Mouse (Mus musculus): ENCODE data around the gene Gm16485.

Gene Gm16485

DNA sequence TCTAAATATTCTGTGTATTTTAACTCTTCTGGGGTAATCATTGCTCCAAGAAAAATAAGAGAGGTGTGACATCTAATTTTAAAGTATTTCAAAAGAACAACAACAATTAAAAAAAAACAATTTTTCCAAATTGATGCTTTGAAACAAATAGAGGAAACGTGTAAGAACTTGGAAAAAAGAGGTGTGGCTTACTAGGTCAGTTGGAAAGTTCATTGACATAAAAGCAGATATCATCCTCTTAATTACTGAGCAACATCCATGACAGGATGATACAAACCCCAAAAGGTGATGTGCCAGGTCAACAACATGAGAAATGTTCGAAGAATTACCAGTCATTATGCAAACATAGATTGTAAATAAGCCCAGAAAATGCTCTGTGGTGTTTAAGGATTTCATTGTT lies at the start of gene Gm16485:
Gm16485 (plus strand) TSS at position 301 of the 400 bp plus-strand sequence.
- TF ChIP-seq GATA4 (IDR thresholded peaks at IDR 0.05; ENCODE audit: insufficient replicate concordance, low read length): no peak

DNA sequence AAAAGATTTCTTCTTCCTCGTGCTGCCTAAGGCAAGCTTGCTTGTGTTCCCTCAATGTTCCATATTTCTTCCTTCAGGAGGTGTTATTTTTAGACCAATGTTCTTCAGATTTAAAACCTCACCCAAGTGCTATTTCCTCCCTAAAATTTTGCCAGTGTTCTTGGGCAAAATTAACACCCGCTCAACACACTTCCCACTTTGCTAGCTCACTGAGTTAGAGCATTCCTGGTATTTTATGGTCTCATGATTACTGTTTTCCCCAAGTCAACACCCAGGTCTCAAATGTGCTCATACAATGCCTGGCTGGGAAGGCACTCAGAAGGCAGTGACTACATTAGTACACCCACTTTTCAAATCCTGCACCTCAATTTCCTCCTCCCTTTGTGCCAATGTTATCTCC lies 44.0 kb upstream of the Gm16485 start:
- no peak for TF ChIP-seq GATA4 (IDR thresholded peaks at IDR 0.05; ENCODE audit: insufficient replicate concordance, low read length)

DNA sequence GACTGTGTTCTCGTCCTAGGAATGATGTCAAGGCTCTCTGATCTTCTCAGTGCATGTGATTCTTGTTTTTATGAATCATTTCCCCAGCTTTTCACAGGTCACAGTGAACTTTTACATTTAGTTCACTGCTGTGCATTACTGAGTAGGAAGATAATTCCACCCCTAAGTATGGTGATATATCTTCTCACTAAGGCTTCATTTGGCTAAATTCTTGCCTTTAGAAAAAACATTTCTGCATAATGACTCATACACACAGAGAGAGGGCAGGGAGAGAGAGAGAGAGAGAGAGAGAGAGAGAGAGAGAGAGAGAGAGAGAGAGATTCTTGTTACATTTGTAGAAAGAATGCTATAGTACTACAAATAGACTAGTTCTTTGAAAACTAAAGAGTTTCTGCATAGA lies 33.8 kb upstream of the Gm16485 start:
- TF ChIP-seq GATA4 (IDR thresholded peaks at IDR 0.05; ENCODE audit: insufficient replicate concordance, low read length): no peak

DNA sequence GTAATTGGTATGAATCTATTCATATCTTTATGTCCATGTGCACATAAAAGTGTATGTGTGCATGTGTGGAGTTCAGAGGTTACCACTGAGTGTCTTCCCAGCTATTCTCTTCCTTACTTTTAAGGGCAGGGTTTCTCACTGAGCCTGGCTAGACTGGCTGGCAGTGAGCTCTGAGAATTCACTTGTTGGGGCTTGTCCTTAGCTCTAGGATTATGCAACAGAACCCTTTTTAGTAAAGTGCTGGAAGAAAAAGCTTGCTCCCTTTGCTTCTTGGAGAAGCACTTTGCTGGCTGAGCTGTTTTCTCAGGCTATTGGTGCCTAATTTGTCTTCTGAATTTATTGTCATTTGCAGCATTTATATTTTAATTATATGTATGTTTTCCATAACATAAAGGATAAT lies 18.3 kb upstream of the Gm16485 start:
- no peak for TF ChIP-seq GATA4 (IDR thresholded peaks at IDR 0.05; ENCODE audit: insufficient replicate concordance, low read length)

DNA sequence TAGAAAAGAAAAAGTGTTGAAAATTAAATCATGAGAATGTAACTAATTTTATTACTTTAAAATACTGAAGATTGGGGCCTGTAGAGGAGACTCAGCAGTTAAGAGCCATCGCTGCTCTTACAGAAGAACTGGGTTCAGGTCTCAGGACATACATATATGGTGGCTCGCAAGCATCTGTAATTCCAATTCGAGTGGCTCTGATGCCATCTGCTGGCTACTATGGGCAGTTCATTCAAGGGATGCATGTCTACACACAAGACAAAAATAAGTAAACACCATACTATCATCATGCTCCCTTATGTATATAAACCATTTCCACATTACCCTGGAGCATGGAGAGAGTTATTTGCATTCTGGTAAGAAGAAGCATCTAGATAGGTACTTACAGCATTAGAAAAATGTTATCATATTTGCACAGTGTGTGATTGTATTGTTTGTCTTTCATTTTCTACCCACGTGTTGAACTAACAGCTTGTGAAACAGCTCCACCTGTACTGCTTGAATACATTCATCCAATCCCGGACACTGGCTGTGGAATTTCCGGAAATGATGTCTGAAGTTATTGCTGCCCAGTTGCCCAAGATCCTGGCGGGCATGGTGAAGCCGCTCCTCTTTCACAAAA lies 7.0 kb upstream of the Gm16485 start:
- no peak for TF ChIP-seq GATA4 (IDR thresholded peaks at IDR 0.05; ENCODE audit: insufficient replicate concordance, low read length)

DNA sequence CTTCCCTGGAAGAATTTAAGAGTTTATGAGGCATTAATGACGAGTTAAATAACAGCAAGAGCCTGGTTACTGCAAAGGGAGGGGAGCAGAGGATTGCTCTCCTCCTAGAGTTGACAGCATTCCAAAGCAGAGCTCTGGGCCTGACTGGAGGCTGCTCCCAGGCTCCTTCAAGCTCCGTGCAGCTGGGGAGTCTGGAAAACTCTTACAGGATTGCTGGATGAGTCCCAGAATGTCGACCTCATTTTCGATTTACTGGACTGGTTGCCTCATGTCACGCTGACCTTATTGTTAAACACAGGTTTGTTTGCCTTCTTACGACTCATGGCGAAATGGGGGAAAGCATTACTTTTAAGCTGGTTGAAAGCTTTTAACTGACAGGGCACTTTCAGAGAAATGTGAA lies 1.4 kb upstream of the Gm16485 start:
- no peak for TF ChIP-seq GATA4 (IDR thresholded peaks at IDR 0.05; ENCODE audit: insufficient replicate concordance, low read length)

DNA sequence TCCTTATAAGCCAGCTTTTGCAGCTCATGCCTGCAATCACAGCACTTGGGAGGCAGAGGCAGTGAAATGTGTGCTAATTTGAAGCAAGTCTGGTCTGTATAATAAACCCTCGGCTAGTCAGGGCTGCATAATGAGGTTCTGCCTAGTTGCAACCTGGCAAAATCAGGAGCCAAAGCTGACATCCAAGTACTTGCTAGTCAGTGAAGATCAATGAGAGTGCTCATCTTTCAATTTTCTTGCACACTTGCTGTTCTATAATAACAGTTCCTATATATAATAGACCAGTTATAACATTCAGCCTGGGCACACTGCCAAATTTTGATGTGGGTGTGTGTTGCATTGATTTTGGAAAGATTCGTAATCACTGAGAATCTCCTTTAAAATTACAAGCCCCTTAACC lies 6.2 kb downstream of the Gm16485 start:
- TF ChIP-seq GATA4 (IDR thresholded peaks at IDR 0.05; ENCODE audit: insufficient replicate concordance, low read length): no peak

DNA sequence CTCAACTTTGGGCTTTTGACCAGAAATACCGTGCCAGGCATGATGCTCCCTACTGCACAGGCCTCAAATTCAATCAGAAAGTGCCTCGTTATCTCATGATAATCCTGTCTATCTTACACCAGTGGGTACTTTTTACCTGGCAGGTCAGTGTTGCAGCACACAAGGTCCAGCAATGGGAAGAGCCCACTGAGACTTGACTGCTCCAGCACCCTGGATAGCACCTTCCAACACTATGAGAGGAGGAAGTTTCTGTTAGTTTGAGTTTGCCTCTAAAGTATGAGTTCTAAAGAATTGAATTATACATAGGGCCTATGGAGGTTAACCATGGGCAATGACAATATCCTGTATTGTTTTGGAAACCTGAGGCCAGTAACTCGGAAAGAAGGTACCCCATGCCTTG lies 10.7 kb downstream of the Gm16485 start:
- no peak for TF ChIP-seq GATA4 (IDR thresholded peaks at IDR 0.05; ENCODE audit: insufficient replicate concordance, low read length)

DNA sequence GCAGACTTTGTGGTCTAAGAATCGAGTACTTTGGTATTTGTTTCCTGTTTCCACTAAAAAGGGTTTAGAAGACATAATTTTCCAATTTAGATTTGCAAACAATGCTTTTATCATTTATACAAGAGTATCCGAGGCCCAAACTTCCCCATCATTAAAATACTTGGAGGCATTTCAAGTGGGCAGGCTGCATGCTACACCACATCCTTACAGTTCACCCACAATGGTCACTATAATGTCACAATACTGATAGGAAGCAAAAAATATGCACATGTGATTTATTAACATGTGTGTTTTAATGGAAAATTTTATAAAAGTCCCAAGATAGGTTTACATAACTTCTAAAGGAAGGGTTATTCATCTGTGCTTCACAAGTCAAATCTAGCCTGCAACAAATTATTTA lies 24.9 kb downstream of the Gm16485 start:
- TF ChIP-seq GATA4 (IDR thresholded peaks at IDR 0.05; ENCODE audit: insufficient replicate concordance, low read length): no peak

DNA sequence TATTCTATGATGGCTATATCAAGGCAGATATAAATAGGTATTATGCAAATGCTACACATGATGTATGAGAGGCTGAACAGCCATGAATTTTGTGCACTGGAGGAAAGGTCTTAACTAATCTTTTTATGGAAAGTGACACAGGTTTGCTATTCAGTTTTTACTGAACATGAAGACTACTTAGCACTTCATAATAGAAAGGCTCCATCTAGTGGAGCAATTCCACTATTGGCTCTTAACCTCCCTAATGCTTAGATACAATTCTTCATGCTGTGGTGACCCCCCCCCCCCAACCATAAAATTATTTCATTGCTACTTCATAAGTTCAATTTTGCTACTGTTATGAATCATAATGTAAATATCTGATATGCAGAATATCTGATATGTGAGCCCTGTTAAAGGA lies 29.6 kb downstream of the Gm16485 start:
- no peak for TF ChIP-seq GATA4 (IDR thresholded peaks at IDR 0.05; ENCODE audit: insufficient replicate concordance, low read length)

DNA sequence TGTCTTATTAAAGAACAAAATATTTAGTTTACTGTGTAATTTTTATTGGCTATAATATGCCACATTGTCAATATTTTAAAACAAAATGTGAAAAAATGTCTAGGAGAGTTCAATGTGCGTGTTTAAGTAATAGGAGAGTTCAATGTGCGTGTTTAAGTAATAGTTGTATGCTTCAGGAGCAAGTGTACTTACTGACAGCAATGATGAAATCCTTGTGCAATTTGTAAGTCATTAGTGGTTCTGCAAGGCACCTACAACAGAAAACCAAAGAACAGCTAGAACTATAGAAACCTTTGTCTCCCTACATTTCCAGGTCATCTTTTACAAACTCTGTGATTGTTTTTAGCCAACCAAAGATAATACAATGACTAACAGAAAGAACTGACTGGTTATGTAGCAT lies 43.5 kb downstream of the Gm16485 start:
- TF ChIP-seq GATA4 (IDR thresholded peaks at IDR 0.05; ENCODE audit: insufficient replicate concordance, low read length): no peak

All from liver, adult (tissue).